Mouse (Mus musculus): ENCODE measurements around the gene Cmtm4.

Gene Cmtm4

GRCm38 (mm10) chr8:104374269-104374668 is 21.3 kb downstream of the Cmtm4 start:
- DNase-seq = no peak

GRCm38 (mm10) chr8:104373779-104374178 is 21.8 kb downstream of the Cmtm4 start:
- peak; percentile 88 for DNase-seq

GRCm38 (mm10) chr8:104371121-104371520 is 24.5 kb downstream of the Cmtm4 start:
- DNase-seq = no peak

- no peak for DNase-seq
Observed at GRCm38 (mm10) chr8:104370071-104370470, 25.5 kb downstream of the Cmtm4 start.

GRCm38 (mm10) chr8:104369591-104369990 is 26.0 kb downstream of the Cmtm4 start:
- no peak for DNase-seq

GRCm38 (mm10) chr8:104367398-104367797 is 28.2 kb downstream of the Cmtm4 start:
- no peak for DNase-seq

GRCm38 (mm10) chr8:104365695-104366094 is 29.9 kb downstream of the Cmtm4 start:
- DNase-seq = no peak

- DNase-seq = no peak
Observed at GRCm38 (mm10) chr8:104359778-104360456, 35.7 kb downstream of the Cmtm4 start.

GRCm38 (mm10) chr8:104358637-104359036 is 37.0 kb downstream of the Cmtm4 start:
- DNase-seq = no peak

- no peak for DNase-seq
Observed at GRCm38 (mm10) chr8:104354504-104354903, 41.1 kb downstream of the Cmtm4 start.

GRCm38 (mm10) chr8:104353186-104353585 is 42.4 kb downstream of the Cmtm4 start:
- DNase-seq = no peak

- no peak for DNase-seq
Observed at GRCm38 (mm10) chr8:104350047-104350446, 45.6 kb downstream of the Cmtm4 start.

- peak; percentile 93 for DNase-seq
Observed at GRCm38 (mm10) chr8:104348971-104349370, 46.6 kb downstream of the Cmtm4 start.

GRCm38 (mm10) chr8:104346706-104347105 is 48.9 kb downstream of the Cmtm4 start:
- peak; percentile 86 for DNase-seq

GRCm38 (mm10) chr8:104344622-104345021 is 51.0 kb downstream of the Cmtm4 start:
- DNase-seq = peak; percentile 91

- peak; percentile 98 for DNase-seq
Observed at GRCm38 (mm10) chr8:104343957-104344356, 51.6 kb downstream of the Cmtm4 start.

- DNase-seq = peak; percentile 86
Observed at GRCm38 (mm10) chr8:104342426-104342825, 53.2 kb downstream of the Cmtm4 start.

- DNase-seq = no peak
Observed at GRCm38 (mm10) chr8:104341678-104342077, 53.9 kb downstream of the Cmtm4 start.

GRCm38 (mm10) chr8:104341106-104341561 is 54.5 kb downstream of the Cmtm4 start:
- DNase-seq = peak; percentile 99

GRCm38 (mm10) chr8:104340233-104341105 is 55.1 kb downstream of the Cmtm4 start:
- peak; percentile 99 for DNase-seq

- DNase-seq = no peak
Observed at GRCm38 (mm10) chr8:104339983-104340232, 55.7 kb downstream of the Cmtm4 start.

GRCm38 (mm10) chr8:104339229-104339982 is 56.2 kb downstream of the Cmtm4 start, which contains the start of gene Cmtm3:
TSS of gene Cmtm3 (plus strand) at chr8:104339410.
- peak; percentile 97 for DNase-seq

GRCm38 (mm10) chr8:104337890-104338289 is 57.7 kb downstream of the Cmtm4 start:
- peak; percentile 86 for DNase-seq

Data from heart, adult 11 months (tissue).